Mouse (Mus musculus): ENCODE measurements around the gene Samhd1.

Samhd1 gene

GRCm38 (mm10) chr2:157099532-157100318 is 35.3 kb downstream of the Samhd1 start:
- DNase-seq (ENCODE audit: low spot score), result no peak

GRCm38 (mm10) chr2:157095005-157095755 is 39.9 kb downstream of the Samhd1 start:
- DNase-seq (ENCODE audit: low spot score), result no peak

GRCm38 (mm10) chr2:157092024-157092423 is 43.0 kb downstream of the Samhd1 start:
- DNase-seq (ENCODE audit: low spot score), result no peak

- DNase-seq (ENCODE audit: low spot score), result no peak
Observed at GRCm38 (mm10) chr2:157087536-157088317, 47.3 kb downstream of the Samhd1 start.

- DNase-seq (ENCODE audit: low spot score), result no peak
Observed at GRCm38 (mm10) chr2:157086796-157087195, 48.3 kb downstream of the Samhd1 start, which contains the start of gene Tldc2. Gene Tldc2 (plus strand): TSS chr2:157087055.

GRCm38 (mm10) chr2:157084831-157085585 is 50.1 kb downstream of the Samhd1 start:
- DNase-seq (ENCODE audit: low spot score), result no peak

GRCm38 (mm10) chr2:157081960-157082359 is 53.1 kb downstream of the Samhd1 start:
- no peak for DNase-seq (ENCODE audit: low spot score)

GRCm38 (mm10) chr2:157081331-157081730 is 53.7 kb downstream of the Samhd1 start:
- no peak for DNase-seq (ENCODE audit: low spot score)

GRCm38 (mm10) chr2:157079701-157080180 is 55.3 kb downstream of the Samhd1 start:
- no peak for DNase-seq (ENCODE audit: low spot score)

- DNase-seq (ENCODE audit: low spot score), result no peak
Observed at GRCm38 (mm10) chr2:157078793-157079700, 56.0 kb downstream of the Samhd1 start, which contains the start of gene Soga1. Gene Soga1 (minus strand): TSS chr2:157079254.

- DNase-seq (ENCODE audit: low spot score), result no peak
Observed at GRCm38 (mm10) chr2:157078059-157078792, 56.8 kb downstream of the Samhd1 start.

GRCm38 (mm10) chr2:157077641-157078058 is 57.4 kb downstream of the Samhd1 start:
- no peak for DNase-seq (ENCODE audit: low spot score)

GRCm38 (mm10) chr2:157077160-157077559 is 57.9 kb downstream of the Samhd1 start:
- DNase-seq (ENCODE audit: low spot score), result no peak

GRCm38 (mm10) chr2:157076585-157076984 is 58.5 kb downstream of the Samhd1 start:
- no peak for DNase-seq (ENCODE audit: low spot score)

GRCm38 (mm10) chr2:157075685-157076084 is 59.4 kb downstream of the Samhd1 start:
- no peak for DNase-seq (ENCODE audit: low spot score)

- no peak for DNase-seq (ENCODE audit: low spot score)
Observed at GRCm38 (mm10) chr2:157075226-157075625, 59.8 kb downstream of the Samhd1 start.

- no peak for DNase-seq (ENCODE audit: low spot score)
Observed at GRCm38 (mm10) chr2:157074772-157075171, 60.3 kb downstream of the Samhd1 start.

- no peak for DNase-seq (ENCODE audit: low spot score)
Observed at GRCm38 (mm10) chr2:157074186-157074724, 60.8 kb downstream of the Samhd1 start.

GRCm38 (mm10) chr2:157073378-157074052 is 61.5 kb downstream of the Samhd1 start:
- DNase-seq (ENCODE audit: low spot score), result no peak

Data from spleen, adult 12 weeks (tissue).